Mouse (Mus musculus): ENCODE measurements around the gene Gkn1.

- no peak for TF ChIP-seq MAX (IDR thresholded peaks at IDR 0.05; ENCODE audit: low read depth)
- no peak for TF ChIP-seq POLR2A (IDR thresholded peaks at IDR 0.05; ENCODE audit: insufficient read length, low read depth)
- TF ChIP-seq E2F4 (IDR thresholded peaks at IDR 0.05; ENCODE audit: insufficient read depth) = no peak
- TF ChIP-seq TCF3 (IDR thresholded peaks at IDR 0.05; ENCODE audit: insufficient read length, low read depth) = no peak
- TF ChIP-seq SRF (IDR thresholded peaks at IDR 0.05; ENCODE audit: control insufficient read depth, insufficient read length, low read depth) = no peak
- no peak for TF ChIP-seq POLR2AphosphoS2 (IDR thresholded peaks at IDR 0.05; ENCODE audit: insufficient read length, low read depth)
- TF ChIP-seq MYOG (IDR thresholded peaks at IDR 0.05; ENCODE audit: control insufficient read depth in 1 of 3, insufficient read depth in 1 of 3, insufficient read length in 2 of 3, low read depth in 2 of 3) = peak in 2 of 3 experiments; percentile 34 to 68
- peak in 2 of 3 experiments; percentile 54 to 88 for TF ChIP-seq MYOD1 (IDR thresholded peaks at IDR 0.05; ENCODE audit: control insufficient read depth in 1 of 3, insufficient read length in 2 of 3, low read depth in 2 of 3)
- no peak for TF ChIP-seq TCF12 (IDR thresholded peaks at IDR 0.05; ENCODE audit: insufficient read depth, poor library complexity, severe bottlenecking)
- TF ChIP-seq REST (IDR thresholded peaks at IDR 0.05; ENCODE audit: insufficient read depth, insufficient read length) = no peak
- peak; percentile 65 for TF ChIP-seq USF1 (IDR thresholded peaks at IDR 0.05; ENCODE audit: low read depth)
- no peak for TF ChIP-seq CEBPB (IDR thresholded peaks at IDR 0.05; ENCODE audit: insufficient read depth, poor library complexity, severe bottlenecking)
These were observed 22.2 kb downstream of the Gkn1 start for GRCm38 (mm10) chr6:87328265-87329173.
